Mouse (Mus musculus): ENCODE data around the gene Ints6. TPM values are rescaled to one million over a fixed set of nuclear protein-coding genes. Genes with fewer than 3 reads are reported as not detected.
"Not testable (repeated sequence)": the region's sequence is repeated elsewhere in the genome, so short reads cannot be mapped to it uniquely, and the experiment has no call there.

The Ints6 gene
- polyA plus RNA-seq, 1 experiment from 2014 or later = 26.9 TPM

DNA sequence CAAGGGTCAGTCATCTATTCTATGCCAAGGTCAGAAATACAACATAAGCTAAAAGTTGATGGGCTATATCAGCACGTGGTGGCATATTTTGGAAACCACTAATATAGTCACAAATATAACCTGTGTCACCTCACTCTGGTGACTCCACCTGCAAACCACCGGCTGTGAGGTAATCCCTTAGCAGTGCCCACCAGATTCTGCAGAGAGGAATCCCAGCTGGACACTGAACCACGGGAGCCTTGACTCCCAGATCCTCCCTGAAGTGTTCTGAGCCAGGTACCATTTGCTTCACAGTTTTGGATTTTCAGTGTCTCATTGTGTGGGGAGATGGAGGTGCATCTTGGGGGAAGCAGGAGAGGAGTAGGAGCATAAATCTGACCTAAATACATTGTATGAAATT lies 110.6 kb downstream of the Ints6 start:
- no peak overlapping the region for H3K4me2 ChIP-seq
- no peak overlapping the region for H3K4me3 ChIP-seq (ENCODE audit: low read depth, low read length)
- DNase-seq (ENCODE audit: low spot score, missing footprints) = no peak
- no peak overlapping the region for H3K9ac ChIP-seq (ENCODE audit: low read length)
- H3K27ac ChIP-seq (ENCODE audit: low read depth, low read length) = no peak overlapping the region
- H3K36me3 ChIP-seq (ENCODE audit: control insufficient read depth, insufficient read depth, low read length) = no peaks in the 10 kb centered on the region
- no peaks in the 10 kb centered on the region for H3K4me1 ChIP-seq (ENCODE audit: control insufficient read depth, insufficient read depth, low read length)
- ATAC-seq (ENCODE audit: low FRiP score) = no peak
- WGBS = 68% methylated on average over 3 of the region's 3 CpGs
- no peaks in the 10 kb centered on the region for H3K9me3 ChIP-seq (ENCODE audit: control insufficient read depth, low read length)
- H3K27me3 ChIP-seq (ENCODE audit: control insufficient read depth, insufficient read depth, low read length) = no peaks in the 10 kb centered on the region

DNA sequence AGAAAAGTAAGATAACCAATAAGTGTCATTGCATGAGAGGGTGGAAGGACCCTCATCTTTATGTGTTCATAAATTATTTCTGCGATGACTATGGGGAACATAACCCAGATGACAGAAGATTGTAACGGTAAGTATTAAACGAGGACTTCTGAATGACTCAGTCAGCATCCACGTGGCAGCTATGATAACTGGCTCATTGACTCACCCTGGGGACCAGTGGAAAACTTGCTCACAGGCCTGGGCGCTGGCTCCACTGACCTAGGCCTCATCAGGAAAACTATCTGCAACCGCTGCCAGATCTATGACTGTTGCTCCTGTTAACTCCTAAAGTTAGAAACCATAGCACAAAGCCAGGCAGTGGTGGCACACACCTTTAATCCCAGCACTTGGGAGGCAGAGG lies 112.6 kb downstream of the Ints6 start:
- H3K9ac ChIP-seq (ENCODE audit: low read length) = no peak overlapping the region
- no peaks in the 10 kb centered on the region for H3K4me1 ChIP-seq (ENCODE audit: control insufficient read depth, insufficient read depth, low read length)
- H3K9me3 ChIP-seq (ENCODE audit: control insufficient read depth, low read length) = no peaks in the 10 kb centered on the region
- H3K4me3 ChIP-seq (ENCODE audit: low read depth, low read length) = no peak overlapping the region
- no peak for ATAC-seq (ENCODE audit: low FRiP score)
- H3K27me3 ChIP-seq (ENCODE audit: control insufficient read depth, insufficient read depth, low read length) = no peaks in the 10 kb centered on the region
- WGBS = 90% methylated on average over 6 of the region's 6 CpGs
- no peaks in the 10 kb centered on the region for H3K36me3 ChIP-seq (ENCODE audit: control insufficient read depth, insufficient read depth, low read length)
- no peak overlapping the region for H3K4me2 ChIP-seq
- no peak for DNase-seq (ENCODE audit: low spot score, missing footprints)
- no peak overlapping the region for H3K27ac ChIP-seq (ENCODE audit: low read depth, low read length)

GRCm38 (mm10) chr14:62642368-62642767 lies 118.6 kb downstream of the Ints6 start:
- not testable (repeated sequence) for H3K4me3 ChIP-seq (ENCODE audit: low read depth, low read length); ATAC-seq (ENCODE audit: low FRiP score); H3K4me1 ChIP-seq (ENCODE audit: control insufficient read depth, insufficient read depth, low read length); H3K27ac ChIP-seq (ENCODE audit: low read depth, low read length); H3K27me3 ChIP-seq (ENCODE audit: control insufficient read depth, insufficient read depth, low read length); H3K36me3 ChIP-seq (ENCODE audit: control insufficient read depth, insufficient read depth, low read length); H3K9me3 ChIP-seq (ENCODE audit: control insufficient read depth, low read length); DNase-seq (ENCODE audit: low spot score, missing footprints); H3K9ac ChIP-seq (ENCODE audit: low read length); H3K4me2 ChIP-seq
- WGBS = 94% methylated on average over 6 of the region's 7 CpGs

- Histone ChIP-seq H3K36me3 (ENCODE audit: control insufficient read depth, insufficient read depth, low read length) (no peaks in the 10 kb centered on the region), H3K4me1 (ENCODE audit: control insufficient read depth, insufficient read depth, low read length) (peaks cover 4% of the 10 kb centered on the region; the same call in 1 of the 2 replicates), H3K9ac (ENCODE audit: low read length) (no peak overlapping the region), H3K27me3 (ENCODE audit: control insufficient read depth, insufficient read depth, low read length) (no peaks in the 10 kb centered on the region), H3K9me3 (ENCODE audit: control insufficient read depth, low read length) (no peaks in the 10 kb centered on the region), H3K4me3 (ENCODE audit: low read depth, low read length) (no peak overlapping the region), H3K27ac (ENCODE audit: low read depth, low read length) (no peak overlapping the region), H3K4me2 (no peak overlapping the region)
- WGBS = 69% methylated on average over 4 of the region's 4 CpGs
- no peak for ATAC-seq (ENCODE audit: low FRiP score)
- no peak for DNase-seq (ENCODE audit: low spot score, missing footprints)
Measured at GRCm38 (mm10) chr14:62640396-62640795, 120.6 kb downstream of the Ints6 start.

DNA sequence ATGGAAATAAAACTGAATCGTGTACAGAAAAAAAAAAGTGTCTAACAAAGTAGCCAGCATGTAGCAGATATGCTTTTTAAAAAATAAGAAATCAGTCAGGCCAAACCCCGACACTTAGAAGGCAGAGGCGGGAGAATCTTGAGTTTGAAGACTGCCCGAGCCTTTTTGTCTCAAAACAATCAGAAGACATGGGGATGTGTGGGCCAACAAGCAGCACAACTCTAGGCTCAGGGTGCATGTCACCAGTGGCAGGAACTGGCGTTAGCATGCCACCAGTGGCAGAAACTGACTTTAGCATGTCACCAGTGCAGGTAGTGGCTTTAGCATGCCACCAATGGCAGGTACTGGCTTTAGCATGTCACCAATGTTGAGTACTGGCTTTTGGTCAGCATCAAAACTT lies 121.4 kb downstream of the Ints6 start:
- no peak for ATAC-seq (ENCODE audit: low FRiP score)

DNA sequence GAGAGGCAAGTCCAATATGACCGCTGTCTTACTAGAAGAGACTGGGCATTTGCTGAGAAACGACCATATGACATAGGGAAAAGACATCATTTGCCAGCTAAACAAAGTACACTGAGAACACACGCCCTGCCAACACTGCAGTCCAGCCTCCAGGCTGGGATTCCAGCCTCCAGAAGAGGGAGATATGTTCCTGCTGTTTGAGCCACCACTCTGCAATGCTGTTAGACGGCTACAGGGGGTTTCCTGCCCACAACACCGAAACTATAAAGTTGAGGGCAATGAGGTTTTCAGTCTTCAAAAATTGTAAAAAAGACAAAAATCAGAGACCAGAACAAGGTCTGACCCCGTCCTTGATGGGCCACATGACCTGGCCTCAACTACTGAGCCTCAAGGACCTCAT lies 121.9 kb downstream of the Ints6 start:
- Histone ChIP-seq H3K27ac (ENCODE audit: low read depth, low read length) (no peak overlapping the region), H3K9ac (ENCODE audit: low read length) (no peak overlapping the region), H3K36me3 (ENCODE audit: control insufficient read depth, insufficient read depth, low read length) (no peaks in the 10 kb centered on the region), H3K27me3 (ENCODE audit: control insufficient read depth, insufficient read depth, low read length) (no peaks in the 10 kb centered on the region), H3K9me3 (ENCODE audit: control insufficient read depth, low read length) (no peaks in the 10 kb centered on the region), H3K4me3 (ENCODE audit: low read depth, low read length) (no peak overlapping the region), H3K4me2 (no peak overlapping the region), H3K4me1 (ENCODE audit: control insufficient read depth, insufficient read depth, low read length) (peaks cover 4% of the 10 kb centered on the region; the same call in 1 of the 2 replicates)
- WGBS = 76% methylated on average over 6 of the region's 6 CpGs
- DNase-seq (ENCODE audit: low spot score, missing footprints) (no peak), ATAC-seq (ENCODE audit: low FRiP score) (no peak)

More for the DNA sequence above, 121.4 kb downstream of the Ints6 start:
- Histone ChIP-seq H3K4me1 (ENCODE audit: control insufficient read depth, insufficient read depth, low read length) (peaks cover 4% of the 10 kb centered on the region; the same call in 1 of the 2 replicates), H3K4me3 (ENCODE audit: low read depth, low read length) (no peak overlapping the region), H3K36me3 (ENCODE audit: control insufficient read depth, insufficient read depth, low read length) (no peaks in the 10 kb centered on the region), H3K27me3 (ENCODE audit: control insufficient read depth, insufficient read depth, low read length) (no peaks in the 10 kb centered on the region), H3K27ac (ENCODE audit: low read depth, low read length) (no peak overlapping the region), H3K9me3 (ENCODE audit: control insufficient read depth, low read length) (no peaks in the 10 kb centered on the region), H3K9ac (ENCODE audit: low read length) (no peak overlapping the region), H3K4me2 (no peak overlapping the region)
- WGBS = 87% methylated on average over 5 of the region's 5 CpGs
- no peak for DNase-seq (ENCODE audit: low spot score, missing footprints)

DNA sequence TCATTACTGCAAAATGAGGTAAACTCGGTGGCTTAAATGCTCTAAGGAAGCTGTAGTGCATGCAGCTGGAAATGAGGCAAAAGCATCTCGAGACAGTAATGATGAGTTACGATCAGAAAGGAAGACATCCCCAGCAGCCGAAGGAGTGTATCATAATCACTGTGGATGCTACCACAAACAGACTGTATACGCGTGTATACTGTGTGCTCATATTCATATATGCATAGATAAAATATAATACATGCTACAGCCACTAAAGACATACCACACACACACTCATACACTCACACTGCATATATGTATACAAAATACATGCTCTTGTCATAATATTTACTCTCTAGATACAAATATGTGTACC lies 122.6 kb downstream of the Ints6 start:
- no peak overlapping the region for H3K4me2 ChIP-seq
- no peaks in the 10 kb centered on the region for H3K36me3 ChIP-seq (ENCODE audit: control insufficient read depth, insufficient read depth, low read length)
- DNase-seq (ENCODE audit: low spot score, missing footprints) (no peak), ATAC-seq (ENCODE audit: low FRiP score) (no peak)
- no peak overlapping the region for H3K9ac ChIP-seq (ENCODE audit: low read length)
- H3K4me1 ChIP-seq (ENCODE audit: control insufficient read depth, insufficient read depth, low read length) = peaks cover 4% of the 10 kb centered on the region; the same call in 1 of the 2 replicates
- no peaks in the 10 kb centered on the region for H3K27me3 ChIP-seq (ENCODE audit: control insufficient read depth, insufficient read depth, low read length)
- WGBS = 53% methylated on average over 6 of the region's 6 CpGs
- H3K27ac ChIP-seq (ENCODE audit: low read depth, low read length) = no peak overlapping the region
- H3K4me3 ChIP-seq (ENCODE audit: low read depth, low read length) = no peak overlapping the region
- no peaks in the 10 kb centered on the region for H3K9me3 ChIP-seq (ENCODE audit: control insufficient read depth, low read length)

DNA sequence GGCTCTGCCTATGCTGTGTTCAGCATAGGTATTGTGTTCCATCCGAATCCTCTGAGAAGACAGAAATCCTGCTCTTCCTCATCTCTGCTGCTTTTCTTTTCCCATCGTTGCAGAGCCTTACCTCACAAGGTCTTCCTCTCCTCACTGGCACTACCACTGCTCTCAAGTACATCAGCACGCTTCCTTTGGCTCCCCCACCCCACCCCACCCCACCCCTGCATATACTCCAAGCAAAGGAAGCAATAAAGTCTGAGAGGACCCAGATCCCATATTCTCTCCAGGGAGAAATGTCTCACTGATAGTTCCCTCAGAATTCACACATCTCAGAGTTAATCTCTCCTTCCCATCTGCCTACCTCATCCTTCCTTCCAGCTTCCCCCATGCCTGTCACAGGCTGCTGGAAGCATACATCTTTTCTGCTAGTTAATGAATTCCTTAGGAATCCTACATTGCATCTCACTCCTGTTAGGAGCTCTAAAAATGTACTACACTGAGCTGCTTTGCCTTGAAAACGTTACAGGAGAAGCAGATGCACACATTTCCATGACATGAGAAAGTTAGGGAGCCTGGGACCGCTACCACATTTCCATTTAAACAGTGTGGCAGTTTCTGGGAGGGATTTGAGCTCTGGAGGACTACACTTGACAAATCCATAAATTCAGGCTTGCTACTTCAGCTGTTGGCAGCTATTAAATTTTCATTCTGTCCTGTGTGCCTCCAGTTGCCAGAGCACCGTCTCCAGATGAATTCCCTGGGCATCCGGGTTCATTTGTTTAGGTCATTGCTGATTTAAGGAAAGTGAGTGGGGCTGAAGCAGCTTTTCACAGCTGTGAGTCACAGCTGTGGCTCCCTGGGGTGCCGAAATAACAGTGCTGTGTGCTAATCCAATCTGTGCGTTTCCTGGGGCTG lies 123.3 kb downstream of the Ints6 start:
- Histone ChIP-seq H3K4me2 (no peak overlapping the region), H3K27ac (ENCODE audit: low read depth, low read length) (no peak overlapping the region), H3K36me3 (ENCODE audit: control insufficient read depth, insufficient read depth, low read length) (no peaks in the 10 kb centered on the region), H3K4me3 (ENCODE audit: low read depth, low read length) (no peak overlapping the region), H3K4me1 (ENCODE audit: control insufficient read depth, insufficient read depth, low read length) (peaks cover 4% of the 10 kb centered on the region; the same call in 1 of the 2 replicates), H3K27me3 (ENCODE audit: control insufficient read depth, insufficient read depth, low read length) (no peaks in the 10 kb centered on the region), H3K9ac (ENCODE audit: low read length) (no peak overlapping the region), H3K9me3 (ENCODE audit: control insufficient read depth, low read length) (no peaks in the 10 kb centered on the region)
- 32% methylated on average over 9 of the region's 9 CpGs for WGBS
- DNase-seq (ENCODE audit: low spot score, missing footprints) (no peak), ATAC-seq (ENCODE audit: low FRiP score) (no peak)

- 90% methylated on average over 5 of the region's 5 CpGs for WGBS
- Histone ChIP-seq H3K9me3 (ENCODE audit: control insufficient read depth, low read length) (no peaks in the 10 kb centered on the region), H3K27me3 (ENCODE audit: control insufficient read depth, insufficient read depth, low read length) (no peaks in the 10 kb centered on the region), H3K4me3 (ENCODE audit: low read depth, low read length) (no peak overlapping the region), H3K36me3 (ENCODE audit: control insufficient read depth, insufficient read depth, low read length) (no peaks in the 10 kb centered on the region), H3K9ac (ENCODE audit: low read length) (no peak overlapping the region), H3K4me2 (no peak overlapping the region), H3K4me1 (ENCODE audit: control insufficient read depth, insufficient read depth, low read length) (no peaks in the 10 kb centered on the region; the same call in 1 of the 2 replicates), H3K27ac (ENCODE audit: low read depth, low read length) (no peak overlapping the region)
- DNase-seq (ENCODE audit: low spot score, missing footprints) (no peak), ATAC-seq (ENCODE audit: low FRiP score) (no peak)
Measured at GRCm38 (mm10) chr14:62627951-62628350, 133.0 kb downstream of the Ints6 start.

Data from midbrain, embryonic 11.5 days (tissue).